ENCODE assay signal across 9 mouse cellular contexts in genomic region chr2:49744251-49745093, GRCm38 (mm10). TPM values are rescaled to one million over a fixed set of nuclear protein-coding genes. Genes with fewer than 3 reads are reported as not detected.
A peak's percentile ranks its signal among the peaks of the same experiment; 100 is the strongest.
DNase-seq lines count a peak whose midpoint lies in the region; ATAC-seq lines count a peak whose summit lies in the region.
"Had no signal": no experiment of that assay in that cellular context is flagged by ENCODE, and none has a peak within 500 bp of the region (broad histone marks: within the 10 kb centered on the region; RNA-seq: fewer than 3 reads in every experiment).

No protein-coding gene starts in this region.

- intact Hi-C loops in heart, postnatal 10 days (cut with DNase I): no loop called here

- no peaks in the 10 kb centered on the region for H3K9me3 ChIP-seq in limb, embryonic 12.5 days

- peak; percentile 56 to 60 for DNase-seq in heart, adult 18-20 months
- no peak for DNase-seq in heart, postnatal 10 days
- DNase-seq in urinary bladder, postnatal 14 days (ENCODE audit: low spot score): peak; percentile 53
- no peak for DNase-seq in urinary bladder, adult 2 months (ENCODE audit: low spot score)
- DNase-seq in right cerebral cortex, postnatal 36 days (ENCODE audit: low spot score in 2 of 2): no peak
- DNase-seq in frontal cortex, adult 2 months (ENCODE audit: extremely low spot score in 1 of 2, low spot score in 1 of 2): no peak
- no peak for DNase-seq in left cerebral cortex, adult 18-20 months (ENCODE audit: low spot score in 2 of 2)

- peaks cover 29% of the 10 kb centered on the region for H3K36me3 ChIP-seq in limb, embryonic 12.5 days

- no peaks in the 10 kb centered on the region for H3K27me3 ChIP-seq in limb, embryonic 12.5 days

- no peak overlapping the region for H3K9ac ChIP-seq in limb, embryonic 12.5 days (replicated peaks)
- H3K9ac ChIP-seq: liver, embryonic 14.5 days had no signal

- H3K4me2 ChIP-seq in limb, embryonic 12.5 days: no peak overlapping the region

- no peak overlapping the region for H3K4me3 ChIP-seq in limb, embryonic 12.5 days (replicated peaks)

- WGBS in limb, embryonic 12.5 days: 46% methylated on average over 11 of the region's 11 CpGs

- peaks cover 28% of the 10 kb centered on the region for H3K4me1 ChIP-seq in limb, embryonic 12.5 days (replicated peaks)

- no peak overlapping the region for H3K27ac ChIP-seq in limb, embryonic 12.5 days
- H3K27ac ChIP-seq: liver, embryonic 14.5 days had no signal

- 0 out of 2 replicates have a peak, but pooled peaks have one; percentile 54 for ATAC-seq in limb, embryonic 12.5 days (ENCODE audit: insufficient number of reproducible peaks, insufficient read depth, low FRiP score, low TSS enrichment, low read depth)

RNA-seq across cellular contexts. Expression of gene Lypd6b, which starts 43.0 kb away (rescaled TPM):
- total RNA-seq in heart, adult 18-20 months (2021): under 1 TPM; 0.15 to 0.21 TPM
- total RNA-seq in heart, postnatal 10 days (2021): under 1 TPM in 1 of 2 experiments, not detected in 1; 0.29 TPM
- polyA plus RNA-seq in urinary bladder, adult 2 months (2012; rRNA removed): 6.8 and 7.7 TPM in 2 replicates
- polyA plus RNA-seq in limb, embryonic 12.5 days (2016; fragmentation: Nextera tagmentation; extraction: Ambion mirVana): 7.2 and 7.3 TPM in 2 replicates
- polyA plus RNA-seq in frontal cortex, adult 2 months (2012; rRNA removed): 7.5 and 8.0 TPM in 2 replicates
- 1 to 10 TPM; 7.3 to 7.9 TPM for total RNA-seq in left cerebral cortex, adult 18-20 months (2021)

Comparison
In these comparisons a context has a peak if more than half of its experiments do, and no peak if none do; other contexts are left out.
1. DNase-seq: peak in heart, adult 18-20 months (2 of 2) and urinary bladder, postnatal 14 days (single experiment); none in heart, postnatal 10 days (0 of 2), urinary bladder, adult 2 months (single experiment), right cerebral cortex, postnatal 36 days (0 of 2), frontal cortex, adult 2 months (0 of 2) and left cerebral cortex, adult 18-20 months (0 of 2).
2. RNA of gene Lypd6b, which starts 43.0 kb away (total RNA-seq): 7.3 to 7.9 TPM in left cerebral cortex, adult 18-20 months; 0.29 TPM in heart, postnatal 10 days and 0.15 to 0.21 TPM in heart, adult 18-20 months; every median in the first group is over 4 times any median in the second.